12 mouse cellular contexts compared by ENCODE assay signal in genomic region chr1:153280411-153280810, GRCm38 (mm10). TPM values are rescaled to one million over a fixed set of nuclear protein-coding genes. Genes with fewer than 3 reads are reported as not detected.
DNase-seq lines count a peak whose midpoint lies in the region; ATAC-seq and TF ChIP-seq lines count a peak whose summit lies in the region.
"Had no signal": no experiment of that assay in that cellular context is flagged by ENCODE, and none has a peak within 500 bp of the region (broad histone marks: within the 10 kb centered on the region; RNA-seq: fewer than 3 reads in every experiment).

No protein-coding gene starts in this region.

- no peak for TF ChIP-seq CTCF in stomach, postnatal 0 days (IDR thresholded peaks at IDR 0.05; ENCODE audit: low read depth)

- H3K36me3 ChIP-seq in lung, embryonic 16.5 days (ENCODE audit: control insufficient read depth, insufficient read depth, low read length), result no peaks in the 10 kb centered on the region
- H3K36me3 ChIP-seq in heart, embryonic 14.5 days (ENCODE audit: control insufficient read depth, insufficient read depth, low read length), result no peaks in the 10 kb centered on the region
- H3K36me3 ChIP-seq in stomach, postnatal 0 days (ENCODE audit: control insufficient read depth, insufficient read depth, low read length), result no peaks in the 10 kb centered on the region
- H3K36me3 ChIP-seq: liver, embryonic 13.5 days had no signal

- H3K27ac ChIP-seq in lung, embryonic 16.5 days (ENCODE audit: low read length), result peak overlapping the region; percentile 45; the same call in 1 of the 2 replicates
- peak overlapping the region; percentile 93 to 97 for H3K27ac ChIP-seq in heart, embryonic 14.5 days (replicated peaks in 1 of 2; ENCODE audit: control insufficient read depth in 1 of 2, insufficient read depth in 1 of 2, low read depth in 2 of 2, low read length in 2 of 2)
- H3K27ac ChIP-seq in stomach, postnatal 0 days (replicated peaks), result no peak overlapping the region
- H3K27ac ChIP-seq: liver, embryonic 13.5 days had no signal

- no peak for DNase-seq in frontal cortex, postnatal 10 days (ENCODE audit: low spot score in 2 of 2)
- no peak for DNase-seq in lung, postnatal 25 days (ENCODE audit: low spot score)
- DNase-seq in stomach, postnatal 0 days (ENCODE audit: low spot score), result no peak
- DNase-seq in T-cell, adult 2 months (ENCODE audit: low spot score), result no peak
- DNase-seq in natural killer cell, adult 2 months (ENCODE audit: low spot score in 2 of 2), result no peak
- DNase-seq: forebrain, postnatal 0 days; liver, embryonic 13.5 days; thymus, adult 2 months had no signal

- no peak overlapping the region for H3K4me3 ChIP-seq in lung, embryonic 16.5 days (ENCODE audit: low read length)
- H3K4me3 ChIP-seq in heart, embryonic 14.5 days (ENCODE audit: control insufficient read depth in 1 of 2, insufficient read depth in 1 of 2, low read depth in 1 of 2, low read length in 2 of 2), result peak overlapping the region; percentile 10 to 18; a peak in 2 of 4 replicates
- H3K4me3 ChIP-seq in stomach, postnatal 0 days (ENCODE audit: low read depth, low read length), result no peak overlapping the region
- H3K4me3 ChIP-seq: liver, embryonic 13.5 days had no signal

- ATAC-seq in frontal cortex, adult (ENCODE audit: low TSS enrichment), result peak; percentile 74
- no peak for ATAC-seq in lung, embryonic 16.5 days (ENCODE audit: low read depth)
- peak; percentile 80 for ATAC-seq in heart, embryonic 14.5 days (ENCODE audit: insufficient number of reproducible peaks, insufficient read depth, low FRiP score, low read depth)
- no peak for ATAC-seq in stomach, postnatal 0 days (ENCODE audit: low FRiP score, low TSS enrichment)
- ATAC-seq: forebrain, postnatal 0 days; hindbrain, embryonic 16.5 days had no signal

- H3K9me3 ChIP-seq in lung, embryonic 16.5 days (ENCODE audit: control insufficient read depth, low read length), result no peaks in the 10 kb centered on the region
- no peaks in the 10 kb centered on the region for H3K9me3 ChIP-seq in heart, embryonic 14.5 days (ENCODE audit: control insufficient read depth, low read length)
- H3K9me3 ChIP-seq in stomach, postnatal 0 days (ENCODE audit: control insufficient read depth, low read length), result no peaks in the 10 kb centered on the region
- H3K9me3 ChIP-seq: liver, embryonic 13.5 days had no signal

- TF ChIP-seq EP300 in stomach, postnatal 0 days (optimal IDR thresholded peaks at IDR 0.05), result no peak

- H3K4me1 ChIP-seq in lung, embryonic 16.5 days (replicated peaks; ENCODE audit: control insufficient read depth, insufficient read depth, low read length), result peaks cover 24% of the 10 kb centered on the region
- H3K4me1 ChIP-seq in heart, embryonic 14.5 days (ENCODE audit: control insufficient read depth in 2 of 2, insufficient read depth in 2 of 2, low read length in 2 of 2), result peaks cover 28 to 65% of the 10 kb centered on the region in 2 experiments
- H3K4me1 ChIP-seq in stomach, postnatal 0 days (replicated peaks; ENCODE audit: control insufficient read depth, insufficient read depth), result no peaks in the 10 kb centered on the region

- H3K4me2 ChIP-seq in lung, embryonic 16.5 days (ENCODE audit: low read depth, low read length), result no peak overlapping the region
- peak overlapping the region; percentile 61 for H3K4me2 ChIP-seq in heart, embryonic 14.5 days (ENCODE audit: low read length)
- H3K4me2 ChIP-seq in stomach, postnatal 0 days (replicated peaks; ENCODE audit: low read depth), result no peak overlapping the region
- H3K4me2 ChIP-seq: liver, embryonic 13.5 days had no signal

- WGBS in lung, embryonic 16.5 days, result 36% methylated on average over 5 of the region's 5 CpGs
- 11% methylated on average over 5 of the region's 5 CpGs for WGBS in heart, embryonic 14.5 days
- 51% methylated on average over 5 of the region's 5 CpGs for WGBS in stomach, postnatal 0 days

- H3K27me3 ChIP-seq in lung, embryonic 16.5 days (ENCODE audit: control insufficient read depth, insufficient read depth, low read depth, low read length), result no peaks in the 10 kb centered on the region
- H3K27me3 ChIP-seq in heart, embryonic 14.5 days (ENCODE audit: control insufficient read depth, insufficient read depth, low read length), result no peaks in the 10 kb centered on the region
- H3K27me3 ChIP-seq in stomach, postnatal 0 days (ENCODE audit: control insufficient read depth, insufficient read depth, low read length), result no peaks in the 10 kb centered on the region
- H3K27me3 ChIP-seq: liver, embryonic 13.5 days had no signal

- no peak overlapping the region for H3K9ac ChIP-seq in lung, embryonic 16.5 days (ENCODE audit: low read length)
- H3K9ac ChIP-seq in heart, embryonic 14.5 days (ENCODE audit: low read length), result peak overlapping the region; percentile 47
- 0 out of 2 replicates have a peak overlapping the region, but pooled peaks have one; percentile 4 for H3K9ac ChIP-seq in stomach, postnatal 0 days (ENCODE audit: low read length)
- H3K9ac ChIP-seq: forebrain, postnatal 0 days; liver, embryonic 13.5 days had no signal

RNA-seq across cellular contexts. Expression of gene Lamc1, which starts 52.2 kb away (rescaled TPM):
- 126 and 135 TPM in 2 replicates for polyA plus RNA-seq in lung, embryonic 16.5 days (2015; fragmentation: Nextera tagmentation; extraction: Ambion mirVana)
- polyA plus RNA-seq in heart, embryonic 14.5 days (2014; fragmentation: Nextera tagmentation; extraction: Ambion mirVana), result 133 and 138 TPM in 2 replicates
- polyA plus RNA-seq in stomach, postnatal 0 days (2015; fragmentation: Nextera tagmentation; extraction: Ambion mirVana), result 41.6 and 41.8 TPM in 2 replicates

Comparison
In these comparisons a context has a peak if more than half of its experiments do, and no peak if none do; other contexts are left out.
1. ATAC-seq: peak in frontal cortex, adult (single experiment) and heart, embryonic 14.5 days (single experiment); none in lung, embryonic 16.5 days (single experiment) and stomach, postnatal 0 days (single experiment).
2. H3K4me3 ChIP-seq: peak in heart, embryonic 14.5 days (2 of 2); none in lung, embryonic 16.5 days (single experiment) and stomach, postnatal 0 days (single experiment).